Mouse (Mus musculus): Measurements from ENCODE around the gene Ntm. TPM values are rescaled to one million over a fixed set of nuclear protein-coding genes. Genes with fewer than 3 reads are reported as not detected.

Ntm gene
- polyA plus RNA-seq, 1 experiment, result 5.4 TPM

GRCm38 (mm10) chr9:29654885-29655284 lies 308.1 kb downstream of the Ntm start:
- H3K27ac ChIP-seq (ENCODE audit: control insufficient read depth, insufficient read depth, low read depth, low read length), result no peak overlapping the region
- peaks cover 11% of the 10 kb centered on the region for H3K4me1 ChIP-seq (ENCODE audit: control insufficient read depth, insufficient read depth, low read length)
- H3K4me3 ChIP-seq (ENCODE audit: control insufficient read depth, low read depth, low read length), result no peak overlapping the region
- no peaks in the 10 kb centered on the region for H3K27me3 ChIP-seq (ENCODE audit: control insufficient read depth, insufficient read depth, low read length)
- TF ChIP-seq CTCF (IDR thresholded peaks at IDR 0.05; ENCODE audit: control insufficient read depth, insufficient read depth, insufficient replicate concordance, low read depth, low read length) (peak; percentile 89), POLR2A (IDR thresholded peaks at IDR 0.05; ENCODE audit: control insufficient read depth, low read depth, low read length) (no peak)
- no peaks in the 10 kb centered on the region for H3K36me3 ChIP-seq (ENCODE audit: control insufficient read depth, insufficient read depth, low read length)

- no peaks in the 10 kb centered on the region for H3K36me3 ChIP-seq (ENCODE audit: control insufficient read depth, insufficient read depth, low read length)
- no peak overlapping the region for H3K27ac ChIP-seq (ENCODE audit: control insufficient read depth, insufficient read depth, low read depth, low read length)
- TF ChIP-seq POLR2A (IDR thresholded peaks at IDR 0.05; ENCODE audit: control insufficient read depth, low read depth, low read length) (no peak), CTCF (IDR thresholded peaks at IDR 0.05; ENCODE audit: control insufficient read depth, insufficient read depth, insufficient replicate concordance, low read depth, low read length) (no peak)
- H3K4me3 ChIP-seq (ENCODE audit: control insufficient read depth, low read depth, low read length), result no peak overlapping the region
- H3K27me3 ChIP-seq (ENCODE audit: control insufficient read depth, insufficient read depth, low read length), result no peaks in the 10 kb centered on the region
- peaks cover 11% of the 10 kb centered on the region for H3K4me1 ChIP-seq (ENCODE audit: control insufficient read depth, insufficient read depth, low read length)
Observed at GRCm38 (mm10) chr9:29653678-29654235, 309.2 kb downstream of the Ntm start.

- no peak overlapping the region for H3K4me3 ChIP-seq (ENCODE audit: control insufficient read depth, low read depth, low read length)
- peaks cover 11% of the 10 kb centered on the region for H3K4me1 ChIP-seq (ENCODE audit: control insufficient read depth, insufficient read depth, low read length)
- H3K27me3 ChIP-seq (ENCODE audit: control insufficient read depth, insufficient read depth, low read length), result no peaks in the 10 kb centered on the region
- H3K36me3 ChIP-seq (ENCODE audit: control insufficient read depth, insufficient read depth, low read length), result no peaks in the 10 kb centered on the region
- no peak overlapping the region for H3K27ac ChIP-seq (ENCODE audit: control insufficient read depth, insufficient read depth, low read depth, low read length)
- TF ChIP-seq CTCF (IDR thresholded peaks at IDR 0.05; ENCODE audit: control insufficient read depth, insufficient read depth, insufficient replicate concordance, low read depth, low read length) (no peak), POLR2A (IDR thresholded peaks at IDR 0.05; ENCODE audit: control insufficient read depth, low read depth, low read length) (no peak)
Observed at GRCm38 (mm10) chr9:29652854-29653253, 310.1 kb downstream of the Ntm start.

- no peak overlapping the region for H3K4me3 ChIP-seq (ENCODE audit: control insufficient read depth, low read depth, low read length)
- no peaks in the 10 kb centered on the region for H3K27me3 ChIP-seq (ENCODE audit: control insufficient read depth, insufficient read depth, low read length)
- no peak overlapping the region for H3K27ac ChIP-seq (ENCODE audit: control insufficient read depth, insufficient read depth, low read depth, low read length)
- TF ChIP-seq POLR2A (IDR thresholded peaks at IDR 0.05; ENCODE audit: control insufficient read depth, low read depth, low read length) (no peak), CTCF (IDR thresholded peaks at IDR 0.05; ENCODE audit: control insufficient read depth, insufficient read depth, insufficient replicate concordance, low read depth, low read length) (no peak)
- peaks cover 11% of the 10 kb centered on the region for H3K4me1 ChIP-seq (ENCODE audit: control insufficient read depth, insufficient read depth, low read length)
- no peaks in the 10 kb centered on the region for H3K36me3 ChIP-seq (ENCODE audit: control insufficient read depth, insufficient read depth, low read length)
Observed at GRCm38 (mm10) chr9:29651856-29652255, 311.1 kb downstream of the Ntm start.

GRCm38 (mm10) chr9:29651226-29651625 lies 311.7 kb downstream of the Ntm start:
- Histone ChIP-seq H3K36me3 (ENCODE audit: control insufficient read depth, insufficient read depth, low read length) (no peaks in the 10 kb centered on the region), H3K4me3 (ENCODE audit: control insufficient read depth, low read depth, low read length) (no peak overlapping the region), H3K4me1 (ENCODE audit: control insufficient read depth, insufficient read depth, low read length) (peaks cover 9% of the 10 kb centered on the region), H3K27me3 (ENCODE audit: control insufficient read depth, insufficient read depth, low read length) (no peaks in the 10 kb centered on the region), H3K27ac (ENCODE audit: control insufficient read depth, insufficient read depth, low read depth, low read length) (no peak overlapping the region)
- no peak for TF ChIP-seq POLR2A (IDR thresholded peaks at IDR 0.05; ENCODE audit: control insufficient read depth, low read depth, low read length)
- no peak for TF ChIP-seq CTCF (IDR thresholded peaks at IDR 0.05; ENCODE audit: control insufficient read depth, insufficient read depth, insufficient replicate concordance, low read depth, low read length)

GRCm38 (mm10) chr9:29650679-29651078 lies 312.3 kb downstream of the Ntm start:
- Histone ChIP-seq H3K27me3 (ENCODE audit: control insufficient read depth, insufficient read depth, low read length) (no peaks in the 10 kb centered on the region), H3K27ac (ENCODE audit: control insufficient read depth, insufficient read depth, low read depth, low read length) (no peak overlapping the region), H3K36me3 (ENCODE audit: control insufficient read depth, insufficient read depth, low read length) (no peaks in the 10 kb centered on the region), H3K4me3 (ENCODE audit: control insufficient read depth, low read depth, low read length) (no peak overlapping the region), H3K4me1 (ENCODE audit: control insufficient read depth, insufficient read depth, low read length) (peaks cover 7% of the 10 kb centered on the region)
- TF ChIP-seq POLR2A (IDR thresholded peaks at IDR 0.05; ENCODE audit: control insufficient read depth, low read depth, low read length), result no peak
- TF ChIP-seq CTCF (IDR thresholded peaks at IDR 0.05; ENCODE audit: control insufficient read depth, insufficient read depth, insufficient replicate concordance, low read depth, low read length), result peak; percentile 80; the same call in 1 of the 2 replicates

GRCm38 (mm10) chr9:29650266-29650665 lies 312.7 kb downstream of the Ntm start:
- peaks cover 6% of the 10 kb centered on the region for H3K4me1 ChIP-seq (ENCODE audit: control insufficient read depth, insufficient read depth, low read length)
- H3K27ac ChIP-seq (ENCODE audit: control insufficient read depth, insufficient read depth, low read depth, low read length), result no peak overlapping the region
- TF ChIP-seq POLR2A (IDR thresholded peaks at IDR 0.05; ENCODE audit: control insufficient read depth, low read depth, low read length), result no peak
- no peak for TF ChIP-seq CTCF (IDR thresholded peaks at IDR 0.05; ENCODE audit: control insufficient read depth, insufficient read depth, insufficient replicate concordance, low read depth, low read length)
- H3K27me3 ChIP-seq (ENCODE audit: control insufficient read depth, insufficient read depth, low read length), result no peaks in the 10 kb centered on the region
- no peak overlapping the region for H3K4me3 ChIP-seq (ENCODE audit: control insufficient read depth, low read depth, low read length)
- no peaks in the 10 kb centered on the region for H3K36me3 ChIP-seq (ENCODE audit: control insufficient read depth, insufficient read depth, low read length)
